ENCODE assay signal across 11 mouse cellular contexts in genomic region chr4:139381452-139381845, GRCm38 (mm10). TPM values are rescaled to one million over a fixed set of nuclear protein-coding genes. Genes with fewer than 3 reads are reported as not detected.
DNase-seq lines count a peak whose midpoint lies in the region; ATAC-seq and TF ChIP-seq lines count a peak whose summit lies in the region.
"Had no signal": no experiment of that assay in that cellular context is flagged by ENCODE, and none has a peak within 500 bp of the region (broad histone marks: within the 10 kb centered on the region; RNA-seq: fewer than 3 reads in every experiment).

No protein-coding gene starts in this region.

- no peaks in the 10 kb centered on the region for H3K9me3 ChIP-seq in forebrain, embryonic 13.5 days (replicated peaks)
- H3K9me3 ChIP-seq in liver, embryonic 13.5 days (replicated peaks): no peaks in the 10 kb centered on the region

- no peak for TF ChIP-seq POLR2A in cerebellum, adult 2 months (IDR thresholded peaks at IDR 0.05; ENCODE audit: borderline replicate concordance, insufficient read depth, low read length)

- WGBS in cerebellum, adult 2 months: 35% methylated on average over 4 of the region's 4 CpGs
- WGBS in forebrain, embryonic 13.5 days: 60% methylated on average over 4 of the region's 4 CpGs
- WGBS in liver, embryonic 13.5 days (ENCODE audit: insufficient replicate concordance): 16% methylated on average over 4 of the region's 4 CpGs

- ATAC-seq in cerebellum, adult (ENCODE audit: insufficient number of reproducible peaks, low FRiP score, low TSS enrichment): no peak
- ATAC-seq in forebrain, embryonic 13.5 days: no peak
- ATAC-seq in liver, embryonic 13.5 days (ENCODE audit: low read depth): no peak

- H3K4me1 ChIP-seq in cerebellum, adult 2 months (ENCODE audit: control insufficient read depth, insufficient read depth, low read length): no peaks in the 10 kb centered on the region
- H3K4me1 ChIP-seq in forebrain, embryonic 13.5 days: peaks cover 24% of the 10 kb centered on the region
- peaks cover 58% of the 10 kb centered on the region for H3K4me1 ChIP-seq in liver, embryonic 13.5 days (replicated peaks)

- H3K36me3 ChIP-seq in forebrain, embryonic 13.5 days (ENCODE audit: poor library complexity, severe bottlenecking): peaks cover 16% of the 10 kb centered on the region; the same call in 1 of the 2 replicates
- peaks cover 21% of the 10 kb centered on the region for H3K36me3 ChIP-seq in liver, embryonic 13.5 days

- no peak for TF ChIP-seq CTCF in cerebellum, adult 2 months (IDR thresholded peaks at IDR 0.05; ENCODE audit: borderline replicate concordance, insufficient read depth, low read depth, low read length)

- intact Hi-C loops in gastrocnemius, postnatal 36 days (cut with DNase I): no loop called here

- peak overlapping the region; percentile 86 for H3K9ac ChIP-seq in forebrain, embryonic 13.5 days
- peak overlapping the region; percentile 90 for H3K9ac ChIP-seq in liver, embryonic 13.5 days

- no peak for DNase-seq in cerebellum, adult 2 months
- DNase-seq in 3T3-L1 (ENCODE audit: low read depth, low spot score): peak; percentile 18
- no peak for DNase-seq in liver, embryonic 13.5 days
- DNase-seq in thymus, postnatal 36 days: no peak
- DNase-seq in cerebellum, adult 9-10 months: no peak
- no peak for DNase-seq in gastrocnemius, postnatal 36 days
- DNase-seq: cerebellum, postnatal 14 days; left cerebral cortex, postnatal 4 days; thymus, postnatal 25 days had no signal

- peak overlapping the region; percentile 56 for H3K4me3 ChIP-seq in cerebellum, adult 2 months (replicated peaks; ENCODE audit: insufficient read depth, low read depth, low read length)
- peak overlapping the region; percentile 87 for H3K4me3 ChIP-seq in forebrain, embryonic 13.5 days
- H3K4me3 ChIP-seq in liver, embryonic 13.5 days (replicated peaks): peak overlapping the region; percentile 87

- H3K27me3 ChIP-seq in cerebellum, adult 2 months (ENCODE audit: control insufficient read depth, insufficient read depth, low read length): no peaks in the 10 kb centered on the region; the same call in 1 of the 2 replicates
- no peaks in the 10 kb centered on the region for H3K27me3 ChIP-seq in forebrain, embryonic 13.5 days
- H3K27me3 ChIP-seq in liver, embryonic 13.5 days: no peaks in the 10 kb centered on the region

- H3K4me2 ChIP-seq in forebrain, embryonic 13.5 days: peak overlapping the region; percentile 98
- peak overlapping the region; percentile 76 for H3K4me2 ChIP-seq in liver, embryonic 13.5 days

- no peak overlapping the region for H3K27ac ChIP-seq in cerebellum, adult 2 months (ENCODE audit: insufficient read depth, low read length)
- H3K27ac ChIP-seq in forebrain, embryonic 13.5 days: no peak overlapping the region
- peak overlapping the region; percentile 96 for H3K27ac ChIP-seq in liver, embryonic 13.5 days

RNA-seq across cellular contexts. Expression of gene Ubr4, which starts 29.0 kb away (rescaled TPM):
- 256 TPM in 2 replicates for polyA plus RNA-seq in cerebellum, adult 2 months (2012; rRNA removed)
- 69.9 and 71.2 TPM in 2 replicates for polyA plus RNA-seq in forebrain, embryonic 13.5 days (2015; fragmentation: Nextera tagmentation; extraction: Ambion mirVana)
- 33.8 and 34.5 TPM in 2 replicates for polyA plus RNA-seq in liver, embryonic 13.5 days (2015; fragmentation: Nextera tagmentation; extraction: Ambion mirVana)
- 10 to 100 TPM; 91.3 to 94.0 TPM for total RNA-seq in gastrocnemius, postnatal 36 days (2021)

RNA-seq across cellular contexts. Expression of gene Emc1, which starts 29.1 kb away (rescaled TPM):
- 77.1 and 78.2 TPM in 2 replicates for polyA plus RNA-seq in cerebellum, adult 2 months (2012; rRNA removed)
- polyA plus RNA-seq in forebrain, embryonic 13.5 days (2015; fragmentation: Nextera tagmentation; extraction: Ambion mirVana): 29.3 and 31.5 TPM in 2 replicates
- 15.4 and 17.8 TPM in 2 replicates for polyA plus RNA-seq in liver, embryonic 13.5 days (2015; fragmentation: Nextera tagmentation; extraction: Ambion mirVana)
- total RNA-seq in gastrocnemius, postnatal 36 days (2021): 10 to 100 TPM; 28.2 to 29.1 TPM

RNA-seq across cellular contexts. Expression of gene Mrto4, which starts 29.1 kb away (rescaled TPM):
- polyA plus RNA-seq in cerebellum, adult 2 months (2012; rRNA removed): 50.2 and 56.4 TPM in 2 replicates
- polyA plus RNA-seq in forebrain, embryonic 13.5 days (2015; fragmentation: Nextera tagmentation; extraction: Ambion mirVana): 119 and 134 TPM in 2 replicates
- polyA plus RNA-seq in liver, embryonic 13.5 days (2015; fragmentation: Nextera tagmentation; extraction: Ambion mirVana): 141 and 147 TPM in 2 replicates
- 10 to 100 TPM; 32.4 to 33.0 TPM for total RNA-seq in gastrocnemius, postnatal 36 days (2021)
